Mouse (Mus musculus): ENCODE measurements at regions not wholly inside any gene's neighbourhood (a gene's known extent, or its start where the extent isn't known, plus 50 kb on each side); places are given as distances from the start of the nearest gene placed in this dataset.

- no peak for ATAC-seq
- Histone ChIP-seq H3K9ac (replicated peaks; ENCODE audit: low read depth, low read length) (no peak overlapping the region), H3K4me2 (ENCODE audit: low read length) (no peak overlapping the region), H3K27me3 (replicated peaks; ENCODE audit: control insufficient read depth, insufficient read depth, low read length) (no peaks in the 10 kb centered on the region), H3K27ac (ENCODE audit: low read length) (no peak overlapping the region), H3K9me3 (ENCODE audit: control insufficient read depth, low read length) (no peaks in the 10 kb centered on the region), H3K4me1 (replicated peaks; ENCODE audit: control insufficient read depth, insufficient read depth, low read length) (no peaks in the 10 kb centered on the region), H3K36me3 (ENCODE audit: control insufficient read depth, insufficient read depth) (no peaks in the 10 kb centered on the region), H3K4me3 (replicated peaks; ENCODE audit: low read length) (no peak overlapping the region)
- WGBS = 55% methylated on average over 6 of the region's 6 CpGs
Observed at GRCm38 (mm10) chr13:116461757-116462156, 152.3 kb upstream of the Isl1 start.

GRCm38 (mm10) chr13:116443165-116443955 is 133.9 kb upstream of the Isl1 start:
- Histone ChIP-seq H3K4me1 (replicated peaks; ENCODE audit: control insufficient read depth, insufficient read depth, low read length) (peaks cover 8% of the 10 kb centered on the region; the same call in 1 of the 2 replicates), H3K4me3 (replicated peaks; ENCODE audit: low read length) (0 out of 2 replicates have a peak overlapping the region, but pooled peaks have one; percentile 1), H3K4me2 (ENCODE audit: low read length) (peak overlapping the region; percentile 28), H3K27me3 (replicated peaks; ENCODE audit: control insufficient read depth, insufficient read depth, low read length) (no peaks in the 10 kb centered on the region), H3K27ac (ENCODE audit: low read length) (no peak overlapping the region), H3K9ac (replicated peaks; ENCODE audit: low read depth, low read length) (no peak overlapping the region), H3K9me3 (ENCODE audit: control insufficient read depth, low read length) (no peaks in the 10 kb centered on the region), H3K36me3 (ENCODE audit: control insufficient read depth, insufficient read depth) (no peaks in the 10 kb centered on the region)
- ATAC-seq = peak; percentile 40; the same call in 1 of the 2 replicates
- 15% methylated on average over 15 of the region's 15 CpGs for WGBS

GRCm38 (mm10) chr13:116417768-116418167 is 108.3 kb upstream of the Isl1 start:
- no peaks in the 10 kb centered on the region for H3K36me3 ChIP-seq (ENCODE audit: control insufficient read depth, insufficient read depth)
- H3K4me1 ChIP-seq (replicated peaks; ENCODE audit: control insufficient read depth, insufficient read depth, low read length) = no peaks in the 10 kb centered on the region
- 70% methylated on average over 3 of the region's 3 CpGs for WGBS
- H3K4me3 ChIP-seq (replicated peaks; ENCODE audit: low read length) = no peak overlapping the region
- no peaks in the 10 kb centered on the region for H3K9me3 ChIP-seq (ENCODE audit: control insufficient read depth, low read length)
- H3K4me2 ChIP-seq (ENCODE audit: low read length) = no peak overlapping the region
- H3K27me3 ChIP-seq (replicated peaks; ENCODE audit: control insufficient read depth, insufficient read depth, low read length) = no peaks in the 10 kb centered on the region
- no peak overlapping the region for H3K27ac ChIP-seq (ENCODE audit: low read length)
- peak; percentile 57 for ATAC-seq
- H3K9ac ChIP-seq (replicated peaks; ENCODE audit: low read depth, low read length) = no peak overlapping the region

- Histone ChIP-seq H3K9me3 (ENCODE audit: control insufficient read depth, low read length) (no peaks in the 10 kb centered on the region), H3K27ac (ENCODE audit: low read length) (no peak overlapping the region), H3K36me3 (ENCODE audit: control insufficient read depth, insufficient read depth) (no peaks in the 10 kb centered on the region), H3K9ac (replicated peaks; ENCODE audit: low read depth, low read length) (no peak overlapping the region), H3K4me3 (replicated peaks; ENCODE audit: low read length) (no peak overlapping the region), H3K4me2 (ENCODE audit: low read length) (no peak overlapping the region), H3K27me3 (replicated peaks; ENCODE audit: control insufficient read depth, insufficient read depth, low read length) (no peaks in the 10 kb centered on the region), H3K4me1 (replicated peaks; ENCODE audit: control insufficient read depth, insufficient read depth, low read length) (no peaks in the 10 kb centered on the region)
- ATAC-seq = no peak
- WGBS = 41% methylated on average over 7 of the region's 7 CpGs
Observed at GRCm38 (mm10) chr13:116414473-116414872, 105.0 kb upstream of the Isl1 start.

- no peak for ATAC-seq
- WGBS = 79% methylated on average over 5 of the region's 5 CpGs
Observed at GRCm38 (mm10) chr13:116410682-116411081, 101.2 kb upstream of the Isl1 start.

More at GRCm38 (mm10) chr13:116410682-116411081, 101.2 kb upstream of the Isl1 start:
- Histone ChIP-seq H3K9ac (replicated peaks; ENCODE audit: low read depth, low read length) (no peak overlapping the region), H3K36me3 (ENCODE audit: control insufficient read depth, insufficient read depth) (no peaks in the 10 kb centered on the region), H3K27ac (ENCODE audit: low read length) (no peak overlapping the region), H3K27me3 (replicated peaks; ENCODE audit: control insufficient read depth, insufficient read depth, low read length) (no peaks in the 10 kb centered on the region), H3K4me3 (replicated peaks; ENCODE audit: low read length) (no peak overlapping the region), H3K4me1 (replicated peaks; ENCODE audit: control insufficient read depth, insufficient read depth, low read length) (no peaks in the 10 kb centered on the region), H3K9me3 (ENCODE audit: control insufficient read depth, low read length) (no peaks in the 10 kb centered on the region), H3K4me2 (ENCODE audit: low read length) (no peak overlapping the region)

Measured in forebrain, embryonic 16.5 days (tissue).